Mouse (Mus musculus) neural tube, embryonic 11.5 days (tissue): ENCODE data around the gene Fgf4. TPM values are rescaled to one million over a fixed set of nuclear protein-coding genes. Genes with fewer than 3 reads are reported as not detected.

Experiments used
- ATAC-seq: fragments of 200-750 bp; cut with Nextera tagmentation; 2 replicates; pipeline ENCODE4 v1.8.0; 2017; ENCODE audit warnings: moderate number of reproducible peaks, mild to moderate bottlenecking, moderate TSS enrichment, moderate library complexity; ENCODE audit not compliant: insufficient read depth, low FRiP score, low TSS enrichment
- DNase-seq: peaks from one replicate; pipeline ENCODE4 v3.0.0-alpha.2; 2015; ENCODE audit warnings: low spot score
- H3K27ac ChIP-seq: fragments of 300-500 bp; sonication (generic); 2 replicates; pipeline ENCODE4 v1.5.1; 2014; ENCODE audit warnings: low read depth, mild to moderate bottlenecking, low read length
- H3K27me3 ChIP-seq: fragments of 300-500 bp; sonication (generic); 2 replicates; pipeline ENCODE4 v1.6.1; 2014; ENCODE audit warnings: mild to moderate bottlenecking, low read length, mixed read lengths; ENCODE audit not compliant: control insufficient read depth, insufficient read depth
- H3K36me3 ChIP-seq: fragments of 300-500 bp; sonication (generic); 2 replicates; pipeline ENCODE4 v1.6.1; 2014; ENCODE audit warnings: mild to moderate bottlenecking, low read length, moderate library complexity, mixed read lengths; ENCODE audit not compliant: control insufficient read depth, insufficient read depth
- H3K4me1 ChIP-seq: fragments of 300-500 bp; sonication (generic); 2 replicates; pipeline ENCODE4 v1.6.1; 2014; ENCODE audit warnings: low read length, mixed read lengths; ENCODE audit not compliant: control insufficient read depth, insufficient read depth
- H3K4me2 ChIP-seq: fragments of 300-500 bp; sonication (generic); 2 replicates; pipeline ENCODE4 v1.6.1; 2014; ENCODE audit warnings: low read depth, mild to moderate bottlenecking, moderate library complexity
- H3K4me3 ChIP-seq: fragments of 300-500 bp; sonication (generic); 2 replicates; pipeline ENCODE4 v1.5.1; 2014; ENCODE audit warnings: low read depth, low read length
- H3K9ac ChIP-seq: fragments of 300-500 bp; sonication (generic); 2 replicates; pipeline ENCODE4 v1.6.1; 2014; ENCODE audit warnings: mild to moderate bottlenecking, low read length
- H3K9me3 ChIP-seq: fragments of 300-500 bp; sonication (generic); 2 replicates; pipeline ENCODE4 v1.6.1; 2016; ENCODE audit warnings: low read length; ENCODE audit not compliant: control insufficient read depth
- WGBS: fragments of 180-500 bp; shearing (Covaris S2); extraction: QIAGEN DNeasy Blood & Tissue Kit; methylation state at CpG from one replicate; pipeline ENCODE4 v1.1.7; 2014; 5-methylcytosine and 5-hydroxymethylcytosine counted together
- polyA plus RNA-seq: library from polyadenylated mRNA; unstranded; fragments of >200 nt; fragmentation: Nextera tagmentation; extraction: Ambion mirVana; gene quantifications from 2 replicates; pipeline ENCODE4 v1.2.1, GENCODE M21; 2014

The Fgf4 gene
- polyA plus RNA-seq, 1 experiment from 2014 or later, result 0.74 TPM

DNA sequence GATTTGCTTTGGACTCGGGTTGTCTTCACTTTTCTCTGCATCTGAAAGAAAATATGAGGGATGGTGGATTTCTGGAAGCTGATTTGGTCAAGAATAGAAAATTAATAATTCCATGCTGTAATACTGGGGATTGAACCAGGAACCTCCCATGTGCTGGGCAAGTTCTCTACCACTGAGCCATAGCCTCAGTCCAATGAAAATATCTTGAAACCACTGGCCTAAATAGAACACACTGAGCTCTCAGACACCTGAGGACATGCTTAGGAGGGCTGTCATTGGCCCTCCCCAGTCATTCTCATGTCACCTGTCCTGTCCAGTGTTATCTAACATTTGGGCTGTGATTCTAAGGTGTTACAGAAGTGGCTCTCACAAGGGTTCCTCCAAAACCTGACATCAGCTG, 64.0 kb downstream of the Fgf4 start:
- H3K36me3 ChIP-seq, result no peaks in the 10 kb centered on the region
- no peak for ATAC-seq

DNA sequence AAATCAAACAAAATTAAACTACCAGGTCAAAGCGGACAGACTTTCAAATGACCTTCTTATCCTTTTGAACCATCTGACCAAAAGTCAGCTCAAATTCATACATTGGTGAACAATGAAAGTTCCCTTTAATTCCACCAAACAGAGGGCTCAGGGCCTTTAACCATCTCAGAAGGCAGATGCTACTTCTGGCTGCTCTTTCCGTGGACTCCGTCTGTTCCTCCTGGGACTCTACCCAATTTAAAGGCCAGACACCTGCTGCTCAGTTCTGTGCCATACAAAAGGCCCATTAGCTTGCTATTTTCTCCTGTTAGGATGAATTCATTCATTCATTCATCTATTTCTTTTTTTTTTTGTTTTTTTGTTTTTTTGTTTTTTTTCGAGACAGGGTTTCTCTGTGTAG, 65.7 kb downstream of the Fgf4 start:
- H3K9me3 ChIP-seq, result no peaks in the 10 kb centered on the region
- H3K36me3 ChIP-seq, result no peaks in the 10 kb centered on the region
- H3K4me3 ChIP-seq, result no peak overlapping the region
- DNase-seq (no peak), ATAC-seq (no peak)
- no peak overlapping the region for H3K4me2 ChIP-seq
- H3K9ac ChIP-seq, result no peak overlapping the region
- 80% methylated on average over 4 of the region's 4 CpGs for WGBS
- peaks cover 6% of the 10 kb centered on the region; the same call in 1 of the 2 replicates for H3K4me1 ChIP-seq
- H3K27me3 ChIP-seq, result no peaks in the 10 kb centered on the region
- H3K27ac ChIP-seq, result no peak overlapping the region

More for the DNA sequence above, 64.0 kb downstream of the Fgf4 start:
- Histone ChIP-seq H3K4me3 (no peak overlapping the region), H3K4me1 (peaks cover 5% of the 10 kb centered on the region; the same call in 1 of the 2 replicates), H3K9me3 (no peaks in the 10 kb centered on the region), H3K9ac (no peak overlapping the region), H3K27me3 (no peaks in the 10 kb centered on the region), H3K27ac (no peak overlapping the region), H3K4me2 (no peak overlapping the region)
- 88% methylated on average over 1 of the region's 1 CpGs for WGBS
- DNase-seq, result no peak

DNA sequence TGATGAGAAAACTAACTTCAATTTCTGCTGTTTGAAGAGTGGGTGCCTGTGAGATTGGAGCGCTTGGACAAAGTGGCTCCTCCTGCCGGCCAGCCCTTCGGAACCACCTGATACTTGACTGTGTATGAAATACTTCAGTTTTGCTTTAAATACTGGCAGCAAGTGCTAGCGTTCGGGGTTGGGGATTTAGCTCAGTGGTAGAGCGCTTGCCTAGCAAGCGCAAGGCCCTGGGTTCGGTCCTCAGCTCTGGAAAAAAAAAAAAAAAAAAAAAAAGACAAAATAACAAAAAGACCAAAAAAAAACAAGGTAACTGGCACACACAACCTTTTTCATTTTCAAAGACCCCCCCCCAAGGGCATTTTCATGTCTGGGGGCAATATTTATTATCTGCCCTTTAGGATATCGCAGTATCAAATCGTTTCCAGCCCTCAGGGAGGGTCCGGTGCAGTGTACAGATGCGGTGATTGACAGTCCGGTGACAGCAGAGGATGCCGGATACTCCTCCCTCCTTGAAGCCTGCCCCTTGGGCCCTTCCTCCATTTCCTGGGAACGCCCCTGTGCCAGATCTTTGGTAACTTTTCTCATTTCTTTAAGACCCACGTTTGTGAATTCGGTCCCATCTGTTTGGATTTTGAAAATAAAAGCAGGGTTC, 67.3 kb downstream of the Fgf4 start:
- H3K4me2 ChIP-seq, result peak overlapping the region; percentile 43
- no peaks in the 10 kb centered on the region for H3K9me3 ChIP-seq
- peak overlapping the region; percentile 54 for H3K4me3 ChIP-seq
- H3K9ac ChIP-seq, result peak overlapping the region; percentile 66; the same call in 1 of the 2 replicates
- ATAC-seq, result peak; percentile 86
- H3K4me1 ChIP-seq, result peaks cover 6% of the 10 kb centered on the region; the same call in 1 of the 2 replicates
- H3K36me3 ChIP-seq, result peaks cover 2% of the 10 kb centered on the region; the same call in 1 of the 2 replicates
- H3K27ac ChIP-seq, result no peak overlapping the region
- no peaks in the 10 kb centered on the region for H3K27me3 ChIP-seq
- WGBS, result 8% methylated on average over 17 of the region's 17 CpGs
- no peak for DNase-seq

Other genes with a start within 250 kb of the Fgf4 start
- gene Ano1, start 95.4 kb upstream of the Fgf4 start, polyA plus RNA-seq, result 2.6 and 3.2 TPM in 2 replicates
- gene Fgf3, start 9.3 kb upstream of the Fgf4 start, polyA plus RNA-seq, result 0.57 and 0.98 TPM in 2 replicates
- 48.6 and 53.3 TPM in 2 replicates for gene Fgf15, start 49.2 kb downstream of the Fgf4 start, polyA plus RNA-seq
- gene LTO1, start 67.7 kb downstream of the Fgf4 start, polyA plus RNA-seq, result 28.1 and 29.1 TPM in 2 replicates
- gene Ccnd1, start 92.6 kb downstream of the Fgf4 start, polyA plus RNA-seq, result 201 and 213 TPM in 2 replicates